Mouse (Mus musculus): ENCODE measurements at regions not wholly inside any gene's neighbourhood (a gene's known extent, or its start where the extent isn't known, plus 50 kb on each side); places are given as distances from the start of the nearest gene placed in this dataset.
"Not testable (repeated sequence)": the region's sequence is repeated elsewhere in the genome, so short reads cannot be mapped to it uniquely, and the experiment has no call there.

GRCm38 (mm10) chr10:15886150-15886549 lies 1168.1 kb upstream of the Gje1 start:
- CTCF ChIA-PET: no interaction called here

DNA sequence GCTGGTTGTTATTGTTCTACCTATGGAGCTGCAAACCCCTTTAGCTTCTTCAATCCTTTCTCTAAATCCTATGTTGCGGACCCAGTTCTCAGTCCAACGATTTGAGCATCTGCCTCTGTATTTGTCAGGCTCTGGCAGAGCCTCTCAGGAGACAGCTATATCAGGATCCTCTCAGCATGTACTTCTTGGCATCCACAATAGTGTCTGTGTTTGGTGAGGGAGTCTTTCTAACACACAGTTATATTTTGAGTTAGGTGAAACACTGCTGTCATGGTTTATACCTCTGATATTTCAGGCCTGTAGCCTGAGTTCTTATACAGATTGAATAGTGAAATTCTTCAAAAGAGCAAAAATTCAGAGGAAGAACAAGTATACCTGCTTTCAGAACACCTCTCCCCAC lies 1150.0 kb upstream of the Gje1 start:
- CTCF ChIA-PET: no interaction called here

DNA sequence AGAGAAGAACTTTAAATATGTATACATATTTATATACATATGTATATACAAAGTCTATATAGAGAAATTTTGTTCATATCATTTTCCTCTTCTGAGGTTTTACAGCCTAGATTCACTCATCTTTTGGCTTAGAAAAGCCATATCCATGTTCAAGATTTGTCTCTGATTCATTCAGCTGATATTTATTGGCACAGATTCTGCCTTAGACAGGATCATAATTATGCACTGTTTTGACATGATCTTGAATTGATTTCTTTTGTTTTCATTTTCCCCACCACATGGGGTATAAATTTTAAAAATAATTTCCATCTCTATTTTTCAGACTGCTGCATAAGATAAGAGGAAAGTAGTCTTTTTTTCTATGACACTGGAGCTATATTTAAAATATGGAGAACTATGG lies 1148.9 kb upstream of the Gje1 start:
- CTCF ChIA-PET: no interaction called here

DNA sequence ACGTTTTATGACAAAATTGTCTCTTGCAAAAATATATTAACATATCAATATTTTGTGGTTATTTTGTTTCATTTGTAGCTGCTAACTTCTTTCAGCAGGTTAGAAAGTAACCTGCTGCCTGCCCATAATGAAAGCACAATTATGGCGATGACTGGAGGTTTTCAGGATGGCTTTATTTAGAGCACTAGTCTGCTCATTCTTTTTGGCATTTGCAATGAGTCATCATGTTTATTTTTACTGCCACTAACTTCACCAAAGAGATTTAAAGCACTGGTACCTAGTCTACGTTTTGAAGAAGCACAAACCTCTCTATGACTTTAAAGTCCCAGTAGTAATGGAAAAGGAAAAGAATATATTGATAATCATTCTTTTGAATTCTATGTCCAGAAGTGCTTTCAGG lies 1123.4 kb upstream of the Gje1 start:
- CTCF ChIA-PET: no interaction called here

- CTCF ChIA-PET: no interaction called here
Observed at GRCm38 (mm10) chr10:15832338-15832737, 1114.3 kb upstream of the Gje1 start.

DNA sequence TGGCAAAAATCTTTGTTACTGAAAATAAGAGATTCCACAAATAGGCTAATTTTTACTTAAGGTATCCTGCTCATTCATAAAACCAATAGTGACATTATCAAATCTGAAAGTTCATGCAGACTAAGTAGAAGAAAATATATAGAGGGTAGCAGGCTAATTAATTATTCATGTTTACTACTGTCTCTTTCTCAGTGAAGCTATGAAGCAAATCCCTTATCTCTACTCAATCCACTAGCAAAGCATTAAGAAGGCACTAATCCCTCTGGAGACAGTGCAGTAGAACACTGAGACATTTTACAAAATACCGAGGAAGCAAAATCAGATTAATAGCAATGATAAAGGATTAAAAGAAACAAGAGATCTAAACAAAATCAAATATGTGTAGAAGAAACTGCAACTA lies 1107.4 kb upstream of the Gje1 start:
- CTCF ChIA-PET: no interaction called here

DNA sequence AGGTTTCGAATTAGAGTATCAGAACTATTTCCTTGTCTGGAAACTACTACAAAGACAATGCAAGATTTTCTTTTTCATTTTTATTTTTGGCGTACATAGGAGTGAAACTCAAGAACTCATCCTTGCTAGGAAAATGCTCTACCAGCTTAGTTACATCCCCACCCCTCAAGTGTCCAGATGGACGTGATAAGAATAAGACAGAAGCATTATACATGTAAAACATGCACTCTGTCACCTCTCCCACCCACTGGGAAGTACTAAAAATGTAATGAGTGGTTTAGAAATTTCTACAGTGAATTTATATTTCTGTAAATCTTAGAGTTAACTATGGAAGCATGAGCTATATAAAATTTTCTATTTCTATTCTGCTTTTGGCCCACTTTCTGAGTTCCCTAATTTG lies 1089.3 kb upstream of the Gje1 start:
- CTCF ChIA-PET: no interaction called here

- CTCF ChIA-PET: interaction anchor here (0.7 kb wide), 1 partner anchor 30 kb away, joined by 11 read pairs; no protein-coding TSS in a partner anchor
Observed at GRCm38 (mm10) chr10:15805791-15806190, 1087.8 kb upstream of the Gje1 start.

- CTCF ChIA-PET: not testable (repeated sequence)
Observed at GRCm38 (mm10) chr10:15793185-15793584, 1075.2 kb upstream of the Gje1 start.

GRCm38 (mm10) chr10:15791473-15792269 lies 1073.7 kb upstream of the Gje1 start:
- CTCF ChIA-PET: no interaction called here

GRCm38 (mm10) chr10:15759983-15760723 lies 1042.1 kb upstream of the Gje1 start:
- CTCF ChIA-PET: no interaction called here

DNA sequence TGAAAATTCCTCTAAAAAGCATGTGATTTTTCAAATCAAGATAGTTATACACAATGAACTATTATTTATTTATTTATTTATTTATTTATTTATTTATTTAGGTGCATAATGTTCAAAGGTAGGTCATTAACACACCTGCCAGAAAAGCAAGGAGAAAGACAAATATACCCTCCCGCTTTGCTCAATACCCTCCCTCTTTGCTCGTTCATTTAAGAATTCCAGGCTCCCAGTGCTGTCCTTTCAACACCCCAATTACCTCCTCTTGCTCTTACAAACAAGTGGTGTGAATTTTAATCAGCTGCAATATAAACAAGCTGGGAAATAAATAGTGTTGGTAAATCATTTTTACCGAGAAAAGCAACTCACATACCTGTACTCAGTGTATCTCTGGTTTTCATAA lies 1041.6 kb upstream of the Gje1 start:
- CTCF ChIA-PET: no interaction called here

DNA sequence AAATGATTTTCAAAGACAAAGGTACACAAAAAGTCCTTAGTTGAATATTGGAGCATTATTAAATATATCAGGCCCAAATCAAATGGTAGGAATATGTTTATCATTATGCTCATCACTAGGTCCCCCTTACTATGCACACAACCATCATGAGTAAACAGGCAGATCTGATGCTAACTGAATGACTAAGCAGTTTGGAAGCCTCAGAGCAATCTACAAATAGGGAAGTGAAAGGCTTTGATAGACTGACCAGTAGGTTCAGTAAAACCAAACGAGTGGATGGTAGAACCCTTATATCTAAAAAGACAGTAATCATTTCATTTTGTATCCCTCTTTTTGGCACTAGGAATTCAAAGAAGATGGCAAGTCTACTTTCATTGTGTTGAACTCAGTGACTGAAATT lies 1039.5 kb upstream of the Gje1 start:
- CTCF ChIA-PET: no interaction called here

DNA sequence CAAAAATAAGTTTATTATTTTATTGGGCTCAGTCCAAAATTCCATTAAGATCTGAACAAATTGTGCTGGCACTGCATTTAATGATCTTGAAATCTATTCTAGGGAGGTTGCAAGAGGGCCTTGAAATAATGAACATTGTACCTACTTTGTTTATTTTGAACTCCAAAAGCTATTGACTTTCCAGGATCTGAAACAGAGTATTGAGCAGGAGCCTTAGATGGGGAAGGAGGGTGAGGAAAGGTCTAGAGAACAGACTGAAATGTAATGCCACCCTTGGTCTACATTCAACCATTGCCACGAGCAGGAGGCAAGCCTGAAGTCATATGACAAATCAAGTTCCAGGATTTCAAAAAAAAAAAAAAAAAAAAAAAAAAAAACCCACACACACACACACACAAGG lies 1028.9 kb upstream of the Gje1 start:
- CTCF ChIA-PET: no interaction called here

GRCm38 (mm10) chr10:15738630-15739029 lies 1020.6 kb upstream of the Gje1 start:
- CTCF ChIA-PET: no interaction called here

- CTCF ChIA-PET: no interaction called here
Observed at GRCm38 (mm10) chr10:15731318-15731717, 1013.3 kb upstream of the Gje1 start.

- CTCF ChIA-PET: no interaction called here
Observed at GRCm38 (mm10) chr10:15697946-15698345, 979.9 kb upstream of the Gje1 start.

GRCm38 (mm10) chr10:15697050-15697449 lies 979.0 kb upstream of the Gje1 start:
- CTCF ChIA-PET: no interaction called here

GRCm38 (mm10) chr10:15671638-15672037 lies 953.6 kb upstream of the Gje1 start:
- CTCF ChIA-PET: not testable (repeated sequence)
